Mouse (Mus musculus) heart, postnatal 4 days (tissue): Measurements from ENCODE around the gene Cdkl1. TPM values are rescaled to one million over a fixed set of nuclear protein-coding genes. Genes with fewer than 3 reads are reported as not detected.

Experiments used
- DNase-seq: peaks from one replicate; pipeline ENCODE4 v3.0.0; 2021
- total RNA-seq, 2 experiments: library from RNA; stranded (reverse); gene quantifications; 2 replicates each; pipeline ENCODE4 v1.2.3; 2021

Gene Cdkl1
- total RNA-seq, 2 experiments from 2014 or later: 12.3 to 12.7 TPM

GRCm38 (mm10) chr12:69783247-69784025 lies 7.6 kb downstream of the Cdkl1 start:
- DNase-seq: no peak

DNA sequence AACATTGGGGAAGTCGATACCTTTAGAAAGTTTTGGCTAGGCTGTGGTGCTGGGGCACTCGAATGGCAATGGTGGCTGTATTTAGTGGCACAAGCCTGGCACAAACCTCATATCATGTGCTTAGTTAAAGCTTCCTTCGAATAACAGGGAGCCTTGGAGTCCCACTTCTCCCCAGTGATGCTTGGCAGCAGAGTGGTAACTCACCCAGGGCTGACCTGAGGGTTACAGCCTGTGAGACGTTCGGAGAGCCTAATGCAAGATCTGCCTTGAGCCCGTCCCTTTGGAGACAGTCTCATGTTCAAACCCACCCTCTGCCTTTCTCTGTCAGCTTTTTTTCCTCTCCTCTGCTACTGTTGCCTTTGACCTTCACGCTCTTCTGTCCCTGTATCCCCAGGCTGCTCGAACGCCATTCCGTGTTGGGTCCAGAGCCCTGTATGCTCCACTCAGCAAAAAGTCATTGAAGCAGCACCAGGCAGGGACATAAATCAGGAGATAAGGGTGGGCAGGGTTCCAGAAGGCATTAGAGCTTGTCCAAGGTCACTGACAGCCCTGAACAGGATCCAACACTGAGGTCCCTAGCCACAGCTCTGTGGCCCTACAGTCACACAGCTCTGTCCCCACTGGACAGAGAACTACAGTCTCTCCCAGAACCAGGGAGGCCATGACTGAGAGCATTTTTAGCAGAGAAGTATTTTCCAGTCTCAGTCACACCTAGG lies 9.0 kb downstream of the Cdkl1 start:
- DNase-seq: peak; percentile 55

DNA sequence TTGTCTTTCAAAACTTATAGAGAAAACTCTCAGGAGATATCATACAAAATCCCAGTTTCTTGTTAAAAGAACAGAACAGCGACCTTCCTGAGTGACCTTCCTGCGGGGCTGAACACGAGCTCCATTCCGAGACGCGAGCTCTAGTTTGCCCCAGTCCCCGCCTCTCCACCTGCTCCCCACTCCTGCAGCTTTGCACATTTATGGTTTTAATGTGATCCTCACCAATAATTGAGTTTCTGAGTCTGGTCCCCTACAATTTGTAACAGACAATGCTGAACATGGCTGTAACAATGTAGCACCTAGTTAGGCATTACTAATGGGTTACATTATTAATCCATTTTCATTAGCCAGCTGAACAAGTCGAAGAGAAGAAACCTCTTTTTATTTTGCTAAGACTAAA lies 9.6 kb downstream of the Cdkl1 start:
- DNase-seq: no peak

DNA sequence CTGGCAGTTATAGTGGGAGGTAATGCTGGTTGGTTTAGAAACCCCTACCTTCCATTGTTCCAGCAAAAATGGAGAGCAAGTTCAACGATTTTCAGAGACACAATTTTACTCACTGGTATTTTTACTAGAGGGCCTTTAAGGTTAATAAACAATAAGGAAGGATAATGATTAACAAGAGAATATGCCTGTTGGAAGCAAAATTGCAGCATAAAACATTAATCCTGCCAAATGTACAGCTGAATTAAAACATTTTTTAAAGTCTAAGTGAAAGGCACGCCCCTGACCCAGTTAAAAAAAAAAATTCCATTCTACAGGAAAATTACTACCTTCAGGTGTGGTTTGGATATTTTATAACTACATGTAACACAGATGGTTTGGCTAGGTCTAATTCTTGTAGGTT lies 13.1 kb downstream of the Cdkl1 start:
- no peak for DNase-seq

DNA sequence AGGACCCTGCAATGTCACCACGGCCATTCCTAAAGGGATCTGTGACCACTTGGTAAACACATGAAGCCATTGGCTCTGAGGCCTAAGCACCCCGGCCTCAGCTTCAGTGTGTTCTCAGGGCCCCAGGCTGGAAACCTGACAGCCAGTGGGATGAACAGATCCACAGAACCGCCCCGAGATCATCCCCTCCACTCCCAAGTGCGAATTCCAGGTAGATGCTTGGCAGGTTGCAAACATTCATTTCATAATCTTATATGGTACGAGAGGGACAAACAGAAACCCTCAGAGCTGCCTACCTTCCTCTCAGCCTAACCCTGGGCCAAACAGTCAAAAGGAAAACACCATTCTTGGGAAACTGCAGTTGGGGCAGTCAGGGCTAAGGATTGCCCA lies 13.7 kb downstream of the Cdkl1 start:
- no peak for DNase-seq

DNA sequence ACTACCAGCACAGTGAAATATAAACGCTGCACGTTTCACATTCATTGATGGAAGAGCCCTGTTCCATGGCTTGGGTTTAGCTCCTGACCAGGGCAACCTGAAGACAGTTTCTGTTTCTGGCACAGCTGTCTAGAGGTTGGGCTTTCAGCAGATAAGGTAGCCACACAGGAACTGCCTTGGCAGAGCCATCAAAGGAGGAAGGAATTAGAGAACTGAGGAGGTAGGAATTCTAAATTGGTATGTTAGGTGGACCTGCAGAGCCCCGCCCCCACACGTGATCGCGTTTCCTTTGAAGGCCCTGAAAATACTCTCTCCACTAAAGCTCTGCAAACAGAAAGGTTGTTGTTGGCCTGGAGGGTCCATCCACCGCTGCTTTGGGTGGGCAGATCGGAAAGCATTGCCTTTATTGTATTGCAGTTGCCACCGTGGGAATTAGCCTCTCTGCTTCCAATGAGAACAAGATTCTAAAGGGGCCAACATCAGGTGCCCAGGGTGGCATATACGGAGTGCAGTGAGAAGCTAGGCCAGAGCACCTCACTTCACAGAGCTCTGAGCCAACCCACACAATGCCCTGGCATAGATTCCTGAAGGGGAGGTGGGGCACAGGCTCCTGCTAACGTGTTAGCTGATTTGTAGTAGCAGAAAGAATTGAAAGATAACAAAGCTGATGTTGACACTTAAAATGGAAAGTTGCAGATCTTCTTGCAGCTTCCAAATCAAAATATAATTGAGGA lies 14.3 kb downstream of the Cdkl1 start:
- no peak for DNase-seq

GRCm38 (mm10) chr12:69768841-69769240 lies 22.2 kb downstream of the Cdkl1 start:
- no peak for DNase-seq

GRCm38 (mm10) chr12:69767476-69768258 lies 23.4 kb downstream of the Cdkl1 start:
- no peak for DNase-seq

- no peak for DNase-seq
Measured at GRCm38 (mm10) chr12:69766185-69766904, 24.7 kb downstream of the Cdkl1 start.

DNA sequence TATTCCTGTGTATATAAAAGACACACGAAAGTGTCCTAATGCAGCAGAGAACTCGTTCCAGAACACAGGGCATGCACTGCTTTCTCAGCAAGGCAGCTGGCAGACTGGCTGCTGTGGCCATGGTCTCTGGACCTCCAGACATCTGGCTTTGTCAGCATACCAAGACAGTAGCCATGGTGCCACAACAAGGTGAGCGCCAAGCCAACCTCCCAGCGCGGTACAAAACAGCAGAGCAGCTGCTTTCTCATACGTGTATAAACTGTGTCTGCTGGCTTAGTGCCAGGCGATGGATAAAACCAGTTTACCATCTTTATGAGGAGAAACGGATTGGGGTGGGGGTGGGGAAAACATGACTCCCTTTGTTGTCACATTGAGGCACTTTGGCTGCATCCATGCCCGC lies 25.5 kb downstream of the Cdkl1 start:
- no peak for DNase-seq

DNA sequence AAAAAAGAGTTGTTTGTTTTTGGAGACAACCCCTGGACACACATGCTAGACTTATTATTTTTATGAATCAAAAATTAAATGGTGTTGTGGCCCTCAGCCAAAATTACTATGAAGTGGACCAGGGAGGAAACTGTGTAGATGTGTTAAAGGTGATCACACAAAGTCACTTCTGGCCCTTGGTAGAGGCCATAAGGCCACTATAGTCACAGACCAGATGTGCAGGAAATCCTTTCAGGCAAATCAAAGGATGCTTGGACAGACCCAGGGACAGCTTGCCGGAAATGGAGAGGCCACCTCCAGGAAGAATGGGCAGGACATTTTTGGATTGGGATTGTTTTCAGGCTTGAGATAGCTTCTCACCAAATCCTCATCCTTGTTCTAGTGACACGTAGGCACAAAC lies 29.5 kb downstream of the Cdkl1 start:
- peak; percentile 24 for DNase-seq

DNA sequence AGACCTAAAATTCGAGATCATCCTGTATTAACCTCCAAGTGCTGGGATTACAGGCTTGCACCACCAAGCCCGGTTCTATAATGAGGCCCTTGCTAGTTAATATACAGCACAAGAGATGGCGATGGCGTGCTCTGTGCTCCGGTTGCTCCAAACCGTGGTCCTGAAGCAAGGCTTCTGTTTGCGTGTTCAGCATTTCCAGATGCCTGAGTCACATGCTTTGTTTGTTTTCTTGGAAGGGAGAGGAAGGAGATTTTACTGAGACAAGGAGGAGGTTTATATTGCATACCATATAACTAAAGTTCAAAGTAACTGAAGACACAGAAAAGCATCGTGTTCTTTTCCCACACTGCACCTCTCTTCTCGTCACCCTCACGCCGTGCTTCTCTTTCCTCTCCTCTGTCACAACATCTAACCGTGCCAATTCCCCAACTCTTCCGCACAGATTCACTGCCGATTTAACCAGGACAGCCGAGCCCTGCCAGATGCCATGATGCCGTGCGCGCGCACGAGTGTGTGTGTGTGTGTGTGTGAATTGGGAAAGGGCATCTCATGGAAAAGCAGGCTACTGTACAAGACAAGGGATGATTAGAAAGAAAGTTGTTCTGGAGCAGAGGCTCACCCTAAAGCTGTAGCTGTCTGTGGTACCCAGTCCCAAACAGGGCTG lies 30.2 kb downstream of the Cdkl1 start:
- DNase-seq: no peak

DNA sequence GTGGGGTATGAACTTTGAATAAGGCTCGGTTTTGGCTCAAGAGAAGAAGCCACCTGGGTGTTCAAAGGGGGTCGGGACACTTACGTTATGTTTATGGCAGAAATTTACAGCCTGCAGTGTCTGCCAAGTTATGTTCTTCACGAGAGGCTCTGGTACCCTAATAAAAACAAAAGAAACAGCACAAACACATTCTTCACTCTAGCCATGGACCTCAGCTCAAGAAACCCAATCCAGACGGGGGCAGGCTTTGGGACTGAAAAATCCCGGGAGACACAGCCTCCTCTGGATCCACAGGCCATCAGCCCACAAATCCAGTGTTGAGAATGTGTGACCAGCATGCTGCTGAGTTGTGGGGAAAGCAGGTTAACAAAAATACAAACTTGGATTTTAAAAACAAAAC lies 31.1 kb downstream of the Cdkl1 start:
- DNase-seq: no peak

GRCm38 (mm10) chr12:69759267-69759885 lies 31.7 kb downstream of the Cdkl1 start:
- no peak for DNase-seq

DNA sequence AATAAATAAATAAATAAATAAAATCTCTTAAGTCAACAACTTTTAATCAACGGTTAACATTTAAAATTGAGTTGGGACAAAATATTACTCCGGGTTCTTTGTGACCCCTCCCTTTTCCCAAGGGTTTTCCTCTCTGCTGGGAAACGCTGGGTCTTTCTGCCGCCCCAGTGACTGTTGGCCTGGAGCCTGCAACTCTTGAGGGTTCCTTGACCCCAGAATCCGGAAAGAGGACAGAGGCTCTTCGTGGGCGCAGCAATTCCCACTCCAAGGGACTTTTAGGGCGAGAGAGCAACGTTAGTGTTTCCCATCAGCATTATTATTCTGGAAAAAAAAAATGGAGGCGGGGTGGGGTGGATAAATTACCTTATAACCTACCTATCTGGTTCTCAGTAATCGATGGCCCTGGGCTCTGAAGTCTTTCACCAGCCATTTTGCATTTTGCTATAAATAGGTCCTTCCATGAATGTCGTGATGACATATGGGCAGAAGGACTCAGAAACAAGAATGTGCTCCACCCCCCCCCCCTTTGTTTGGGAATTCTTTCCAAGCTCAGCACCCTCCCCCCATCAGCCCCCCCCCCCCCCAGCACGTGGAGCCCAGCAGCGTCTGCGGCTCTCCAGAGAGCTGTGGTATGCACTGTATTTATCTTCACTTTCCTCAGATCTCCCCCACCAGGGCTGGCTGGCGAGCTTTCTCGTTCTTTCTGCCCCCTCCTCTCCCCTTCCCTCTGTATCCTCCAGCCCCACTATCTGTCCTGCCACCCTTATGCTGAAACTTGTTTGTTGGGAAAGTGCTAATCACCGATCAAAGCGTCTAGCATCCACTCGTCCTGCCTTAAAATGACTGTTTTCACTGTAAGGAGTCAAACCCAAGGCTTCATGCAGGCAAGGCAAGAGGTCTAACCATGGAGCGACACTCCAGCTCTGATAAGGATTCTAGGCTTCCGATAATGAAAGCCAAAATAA lies 32.6 kb downstream of the Cdkl1 start:
- peak; percentile 46 for DNase-seq

- DNase-seq: peak; percentile 88
Measured at GRCm38 (mm10) chr12:69757418-69758141, 33.5 kb downstream of the Cdkl1 start.

GRCm38 (mm10) chr12:69756015-69756414 lies 35.1 kb downstream of the Cdkl1 start:
- no peak for DNase-seq

- no peak for DNase-seq
Measured at GRCm38 (mm10) chr12:69753936-69754335, 37.1 kb downstream of the Cdkl1 start.

GRCm38 (mm10) chr12:69751864-69752341 lies 39.2 kb downstream of the Cdkl1 start:
- DNase-seq: peak; percentile 43
